Mouse (Mus musculus): Measurements from ENCODE around the gene Gm13278. TPM values are rescaled to one million over a fixed set of nuclear protein-coding genes. Genes with fewer than 3 reads are reported as not detected.

Gm13278 gene
- polyA plus RNA-seq, 1 experiment from 2014 or later = not detected

Other genes starting within 250 kb of the Gm13278 start
- gene Ifna15, start 233.3 kb upstream of the Gm13278 start, polyA plus RNA-seq (2016; fragmentation: Nextera tagmentation; extraction: Ambion mirVana) = not detected in 2 replicates
- gene Ifna14, start 219.8 kb upstream of the Gm13278 start, polyA plus RNA-seq (2016; fragmentation: Nextera tagmentation; extraction: Ambion mirVana) = not detected in 2 replicates
- gene Ifna9, start 199.2 kb upstream of the Gm13278 start, polyA plus RNA-seq (2016; fragmentation: Nextera tagmentation; extraction: Ambion mirVana) = not detected in 2 replicates
- not detected in 2 replicates for gene Ifna12, start 188.2 kb upstream of the Gm13278 start, polyA plus RNA-seq (2016; fragmentation: Nextera tagmentation; extraction: Ambion mirVana)
- gene C87499, start 157.1 kb upstream of the Gm13278 start, polyA plus RNA-seq (2016; fragmentation: Nextera tagmentation; extraction: Ambion mirVana) = not detected in 2 replicates
- gene Ifna13, start 147.1 kb upstream of the Gm13278 start, polyA plus RNA-seq (2016; fragmentation: Nextera tagmentation; extraction: Ambion mirVana) = not detected in 2 replicates
- gene Ifna16, start 114.6 kb upstream of the Gm13278 start, polyA plus RNA-seq (2016; fragmentation: Nextera tagmentation; extraction: Ambion mirVana) = not detected in 2 replicates
- not detected in 2 replicates for gene Ifna2, start 107.6 kb upstream of the Gm13278 start, polyA plus RNA-seq (2016; fragmentation: Nextera tagmentation; extraction: Ambion mirVana)
- not detected in 2 replicates for gene Ifnab, start 100.2 kb upstream of the Gm13278 start, polyA plus RNA-seq (2016; fragmentation: Nextera tagmentation; extraction: Ambion mirVana)
- gene Gm26566, start 69.7 kb upstream of the Gm13278 start, polyA plus RNA-seq (2016; fragmentation: Nextera tagmentation; extraction: Ambion mirVana) = 1.1 and 1.2 TPM in 2 replicates
- 83.9 and 88.7 TPM in 2 replicates for gene Klhl9, start 69.1 kb upstream of the Gm13278 start, polyA plus RNA-seq (2016; fragmentation: Nextera tagmentation; extraction: Ambion mirVana)
- 0.30 TPM in 1 of 2 replicates, not detected in the other for gene Gm13271, start 36.7 kb upstream of the Gm13278 start, polyA plus RNA-seq (2016; fragmentation: Nextera tagmentation; extraction: Ambion mirVana)
- gene Gm13283, start 31.4 kb upstream of the Gm13278 start, polyA plus RNA-seq (2016; fragmentation: Nextera tagmentation; extraction: Ambion mirVana) = 0.28 and 0.36 TPM in 2 replicates
- not detected in 2 replicates for gene Gm13290, start 17.7 kb upstream of the Gm13278 start, polyA plus RNA-seq (2016; fragmentation: Nextera tagmentation; extraction: Ambion mirVana)
- not detected in 2 replicates for gene Gm13289, start 14.6 kb upstream of the Gm13278 start, polyA plus RNA-seq (2016; fragmentation: Nextera tagmentation; extraction: Ambion mirVana)
- not detected in 2 replicates for gene Gm13272, start 11.7 kb upstream of the Gm13278 start, polyA plus RNA-seq (2016; fragmentation: Nextera tagmentation; extraction: Ambion mirVana)
- gene Ifnz, start 9.4 kb upstream of the Gm13278 start, polyA plus RNA-seq (2016; fragmentation: Nextera tagmentation; extraction: Ambion mirVana) = 0.21 TPM in 1 of 2 replicates, not detected in the other
- gene Gm13276, start 5.8 kb upstream of the Gm13278 start, polyA plus RNA-seq (2016; fragmentation: Nextera tagmentation; extraction: Ambion mirVana) = not detected in 2 replicates
- not detected in 2 replicates for gene Gm13277, start 2.9 kb upstream of the Gm13278 start, polyA plus RNA-seq (2016; fragmentation: Nextera tagmentation; extraction: Ambion mirVana)
- not detected in 2 replicates for gene Gm13275, start 2.9 kb downstream of the Gm13278 start, polyA plus RNA-seq (2016; fragmentation: Nextera tagmentation; extraction: Ambion mirVana)
- not detected in 2 replicates for gene Gm13279, start 5.8 kb downstream of the Gm13278 start, polyA plus RNA-seq (2016; fragmentation: Nextera tagmentation; extraction: Ambion mirVana)
- gene Gm13285, start 8.1 kb downstream of the Gm13278 start, polyA plus RNA-seq (2016; fragmentation: Nextera tagmentation; extraction: Ambion mirVana) = 0.34 and 0.79 TPM in 2 replicates
- not detected in 2 replicates for gene Gm13287, start 11.7 kb downstream of the Gm13278 start, polyA plus RNA-seq (2016; fragmentation: Nextera tagmentation; extraction: Ambion mirVana)
- not detected in 2 replicates for gene Gm13288, start 14.0 kb downstream of the Gm13278 start, polyA plus RNA-seq (2016; fragmentation: Nextera tagmentation; extraction: Ambion mirVana)
- gene Ifna7, start 24.7 kb downstream of the Gm13278 start, polyA plus RNA-seq (2016; fragmentation: Nextera tagmentation; extraction: Ambion mirVana) = not detected in 2 replicates
- not detected in 2 replicates for gene Ifna11, start 28.4 kb downstream of the Gm13278 start, polyA plus RNA-seq (2016; fragmentation: Nextera tagmentation; extraction: Ambion mirVana)
- gene Ifna6, start 35.9 kb downstream of the Gm13278 start, polyA plus RNA-seq (2016; fragmentation: Nextera tagmentation; extraction: Ambion mirVana) = not detected in 2 replicates
- not detected in 2 replicates for gene Ifna5, start 44.0 kb downstream of the Gm13278 start, polyA plus RNA-seq (2016; fragmentation: Nextera tagmentation; extraction: Ambion mirVana)
- gene Ifna4, start 50.3 kb downstream of the Gm13278 start, polyA plus RNA-seq (2016; fragmentation: Nextera tagmentation; extraction: Ambion mirVana) = not detected in 2 replicates
- not detected in 2 replicates for gene Ifna1, start 58.5 kb downstream of the Gm13278 start, polyA plus RNA-seq (2016; fragmentation: Nextera tagmentation; extraction: Ambion mirVana)
- not detected in 2 replicates for gene Ifne, start 88.7 kb downstream of the Gm13278 start, polyA plus RNA-seq (2016; fragmentation: Nextera tagmentation; extraction: Ambion mirVana)